Mouse (Mus musculus) left cerebral cortex, postnatal 10 days (tissue): Measurements from ENCODE around the gene Pou3f1. TPM values are rescaled to one million over a fixed set of nuclear protein-coding genes. Genes with fewer than 3 reads are reported as not detected.
A peak's percentile ranks its signal among the peaks of the same experiment; 100 is the strongest.

Experiments
- DNase-seq, 2 experiments: peaks; one replicate each; pipeline ENCODE4 v3.0.0; 2021 to 2022; ENCODE audit warnings: low spot score in 2 of 2, mixed read lengths in 1 of 2; ENCODE audit errors: extremely low spot score in 1 of 2
- intact Hi-C: fragments of 180-260 bp; cut with DNase I; formaldehyde crosslinking; loops from one replicate; pipeline ENCODE4 v1.15.1; 2025
- total RNA-seq, 2 experiments: library from RNA; stranded (reverse); gene quantifications; 2 replicates each; pipeline ENCODE4 v1.2.3; 2021

Gene Pou3f1
- total RNA-seq, 2 experiments from 2014 or later: 31.3 to 33.5 TPM

- intact Hi-C loops: loop anchor here (1.0 to 5.0 kb wide), 2 partner anchors 534 to 739 kb away; no protein-coding TSS in a partner anchor
- DNase-seq: no peak
These were observed 19.4 kb downstream of the Pou3f1 start for GRCm38 (mm10) chr4:124675958-124676357.

DNA sequence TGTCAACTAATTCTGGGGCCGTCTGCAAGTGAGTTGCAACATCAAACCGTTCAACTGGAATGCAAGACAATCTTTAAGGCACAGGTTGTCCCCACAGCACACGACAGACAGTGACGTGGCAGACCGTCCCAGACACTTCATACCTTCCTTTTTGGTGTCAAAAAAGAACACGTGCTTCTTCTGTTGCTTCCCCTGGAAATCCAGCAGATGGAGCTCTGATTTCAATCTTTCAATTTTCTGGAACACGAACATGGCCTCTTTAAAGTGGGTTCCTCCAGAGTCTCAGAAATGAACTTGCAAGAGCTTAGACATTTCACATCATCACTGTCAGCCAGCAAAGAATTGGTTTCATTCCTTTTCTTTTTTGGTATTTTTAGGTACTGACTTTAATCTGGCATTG lies 25.7 kb downstream of the Pou3f1 start:
- intact Hi-C loops: no loop called here
- DNase-seq: no peak

- DNase-seq: no peak
- intact Hi-C loops: no loop called here
These were observed 26.9 kb downstream of the Pou3f1 start for GRCm38 (mm10) chr4:124683474-124683873.

DNA sequence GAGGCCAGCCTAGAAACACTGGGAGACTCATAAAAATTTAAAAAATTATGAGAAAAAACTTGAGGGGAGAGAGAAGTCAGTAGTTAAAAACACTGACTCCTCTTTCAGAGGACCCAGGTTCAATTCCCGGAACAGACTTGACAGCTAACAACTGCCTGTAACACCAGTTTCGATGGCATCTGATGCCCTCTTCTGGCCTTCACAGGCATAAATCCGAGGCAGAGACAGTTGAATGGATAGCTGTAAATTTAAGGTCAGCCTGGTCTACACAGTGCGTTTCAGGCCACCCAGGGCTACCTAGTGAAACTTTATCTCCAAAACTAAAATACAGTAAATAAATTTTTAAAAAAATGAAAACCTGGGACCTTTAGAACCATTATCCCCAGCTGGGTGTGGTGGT lies 28.4 kb downstream of the Pou3f1 start:
- intact Hi-C loops: no loop called here
- DNase-seq: no peak

DNA sequence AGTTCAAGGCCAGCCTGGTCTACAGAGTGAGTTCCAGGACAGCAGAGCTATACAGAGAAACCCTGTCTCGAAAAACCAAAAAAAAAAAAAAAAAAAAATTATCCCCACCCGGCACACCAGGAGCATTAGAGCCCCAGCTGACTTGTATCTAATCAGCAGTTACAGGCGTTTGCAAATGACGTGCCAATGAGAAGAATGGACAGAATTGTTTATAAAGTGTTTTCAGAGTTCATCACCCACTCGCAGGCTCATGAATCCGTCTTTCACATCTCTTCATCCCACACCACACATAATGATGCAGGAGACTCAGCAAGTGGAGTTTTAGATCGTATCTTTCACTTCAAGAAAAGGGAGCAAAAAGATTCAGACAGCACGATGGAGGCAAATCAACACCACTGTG lies 28.8 kb downstream of the Pou3f1 start:
- intact Hi-C loops: no loop called here

DNA sequence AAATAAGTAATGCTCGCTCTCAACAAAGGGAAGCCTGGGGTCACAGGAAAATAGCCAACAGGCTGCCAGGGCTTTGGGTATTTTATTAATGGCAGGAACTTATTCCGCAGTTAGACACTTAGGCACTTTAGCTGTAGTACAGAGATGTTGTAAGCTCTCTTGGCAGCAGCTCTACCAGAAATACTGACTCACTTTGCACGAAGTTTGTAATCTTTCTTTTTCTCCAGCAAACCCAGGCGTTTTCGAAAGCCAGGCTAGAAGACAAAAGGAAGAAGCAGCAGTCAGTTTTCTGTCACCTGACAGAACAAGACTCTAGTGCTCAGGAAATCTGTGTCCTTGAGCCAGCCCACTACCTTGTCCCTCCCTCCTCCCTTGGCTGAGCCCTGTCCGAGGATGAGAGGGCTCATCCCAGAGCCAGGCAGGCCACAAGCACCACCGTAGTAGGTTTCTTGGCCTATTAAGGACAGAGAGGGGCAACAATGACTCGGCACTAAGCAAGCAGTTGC lies 29.3 kb downstream of the Pou3f1 start:
- intact Hi-C loops: no loop called here

More for the DNA sequence above, 28.8 kb downstream of the Pou3f1 start:
- no peak for DNase-seq

DNA sequence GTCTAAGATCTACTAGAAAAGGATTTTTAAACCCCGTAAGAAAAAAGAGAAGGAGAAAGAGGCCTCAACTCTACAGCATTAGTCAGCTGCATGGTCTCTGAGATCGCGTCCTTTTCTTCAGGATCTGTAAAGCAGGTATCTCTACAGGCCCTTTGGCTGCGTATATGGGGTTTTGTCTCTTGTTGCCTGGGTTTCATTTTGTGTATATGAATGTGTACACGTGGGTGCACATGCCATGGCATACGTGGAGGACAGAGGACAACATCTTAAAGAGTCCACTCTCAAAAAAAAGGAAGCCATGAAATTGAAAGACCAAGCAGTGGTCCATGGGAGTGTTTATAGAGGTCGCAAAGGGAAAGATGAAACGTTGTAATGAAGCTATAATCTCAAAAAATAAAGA lies 34.8 kb downstream of the Pou3f1 start:
- intact Hi-C loops: no loop called here

More for the DNA sequence above, 29.3 kb downstream of the Pou3f1 start:
- no peak for DNase-seq

GRCm38 (mm10) chr4:124692416-124692861 lies 35.8 kb downstream of the Pou3f1 start:
- DNase-seq: no peak
- intact Hi-C loops: no loop called here

More for the DNA sequence above, 34.8 kb downstream of the Pou3f1 start:
- DNase-seq: no peak

GRCm38 (mm10) chr4:124693135-124693894 lies 36.7 kb downstream of the Pou3f1 start, which contains the start of gene Utp11:
Gene Utp11 (minus strand): TSS chr4:124693600.
- peak; percentile 88 to 90 for DNase-seq
- intact Hi-C loops: no loop called here

- intact Hi-C loops: no loop called here
- DNase-seq: no peak
These were observed 38.0 kb downstream of the Pou3f1 start for GRCm38 (mm10) chr4:124694572-124694971.

- intact Hi-C loops: no loop called here
- DNase-seq: no peak
These were observed 39.3 kb downstream of the Pou3f1 start for GRCm38 (mm10) chr4:124695786-124696516.

DNA sequence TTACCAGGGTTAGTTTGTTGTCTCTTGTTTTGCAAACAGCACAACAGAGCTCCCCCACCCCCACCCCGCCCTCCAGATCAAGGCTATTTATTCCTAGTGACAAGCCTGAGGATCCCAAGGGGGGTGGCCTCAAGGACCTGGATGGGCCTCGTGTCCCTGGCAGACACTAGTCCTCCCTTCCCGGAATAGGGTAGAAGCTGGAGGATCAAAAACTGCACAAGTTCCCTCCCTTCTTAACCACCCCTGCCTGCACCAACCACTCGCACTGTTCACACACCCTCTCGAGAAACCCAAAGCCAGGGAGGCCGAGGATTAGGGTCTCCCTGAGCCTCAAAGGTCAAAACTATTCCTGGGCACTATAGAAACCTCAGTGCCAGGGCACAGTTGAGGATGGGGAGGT lies 43.2 kb downstream of the Pou3f1 start:
- DNase-seq: no peak
- intact Hi-C loops: no loop called here

- intact Hi-C loops: no loop called here
- DNase-seq: peak in 1 of 2 experiments; percentile 84
These were observed 43.8 kb downstream of the Pou3f1 start, which contains the start of gene Fhl3 for GRCm38 (mm10) chr4:124700248-124700971. Gene Fhl3 (plus strand): TSS chr4:124700701.

DNA sequence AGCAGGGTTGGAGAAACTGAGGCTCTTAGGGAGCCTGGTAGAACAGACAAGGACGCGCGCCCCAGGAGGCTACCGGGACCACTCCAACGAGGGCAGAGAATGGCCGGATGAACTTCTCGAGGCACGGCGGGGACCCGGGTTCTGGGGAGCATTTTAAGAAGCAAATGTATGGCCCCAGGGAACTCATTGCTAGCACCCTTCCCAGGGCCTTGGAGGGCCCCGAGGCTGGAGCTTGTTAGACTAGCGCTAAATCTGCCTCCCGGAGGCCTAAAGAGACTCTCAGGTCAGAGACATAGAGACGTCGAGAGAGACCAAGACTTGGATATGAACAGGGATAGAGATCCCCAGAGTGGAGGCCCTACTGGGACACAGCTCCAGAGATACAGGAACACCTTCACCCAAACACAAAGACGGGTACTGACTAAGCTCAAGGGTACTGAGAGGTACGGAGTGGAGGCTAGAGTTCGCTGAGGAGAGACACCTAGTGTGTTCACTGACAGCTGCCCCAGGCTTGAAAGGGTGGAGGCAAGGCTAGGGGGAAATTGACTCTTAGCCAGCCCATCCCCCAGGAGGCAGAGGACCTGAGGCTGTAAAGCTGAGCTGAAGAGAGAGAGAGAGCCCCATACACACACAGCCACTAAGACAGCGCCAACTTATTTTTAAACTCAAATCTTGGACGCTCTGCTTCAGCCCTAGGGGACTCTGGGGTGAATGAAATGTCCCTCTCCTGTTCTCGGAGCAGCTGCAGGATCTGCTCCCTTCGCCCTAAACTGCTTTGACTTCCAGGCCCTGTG lies 44.6 kb downstream of the Pou3f1 start:
- DNase-seq: peak in 1 of 2 experiments; percentile 71
- intact Hi-C loops: no loop called here

GRCm38 (mm10) chr4:124701916-124702315 lies 45.3 kb downstream of the Pou3f1 start:
- intact Hi-C loops: no loop called here

DNA sequence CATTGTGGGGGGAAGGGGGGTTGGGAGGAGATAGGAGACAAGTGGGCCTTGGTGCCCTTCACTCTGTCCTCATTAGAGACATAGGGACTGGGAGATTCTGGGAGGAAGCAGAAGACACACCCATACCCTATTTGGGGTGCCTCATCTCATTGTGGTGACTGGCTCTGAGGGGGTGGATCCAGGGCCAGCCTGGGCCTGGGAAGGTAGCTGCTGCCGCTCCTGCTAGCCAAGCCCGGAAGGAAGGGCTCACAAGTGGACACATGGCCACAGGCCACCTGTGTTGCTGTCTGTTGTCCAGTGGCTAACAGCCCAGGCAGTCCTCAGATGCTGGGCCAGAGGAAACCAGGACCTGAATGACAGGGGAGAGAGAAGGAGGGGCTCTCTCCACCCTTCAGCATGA lies 46.8 kb downstream of the Pou3f1 start:
- intact Hi-C loops: no loop called here
- DNase-seq: peak in 1 of 2 experiments; percentile 72

More at GRCm38 (mm10) chr4:124701916-124702315, 45.3 kb downstream of the Pou3f1 start:
- no peak for DNase-seq

- intact Hi-C loops: no loop called here
- DNase-seq: peak in 1 of 2 experiments; percentile 59
These were observed 47.5 kb downstream of the Pou3f1 start for GRCm38 (mm10) chr4:124703881-124704796.
